Comparison of ENCODE assay signal across 17 mouse cellular contexts in the genomic region with DNA sequence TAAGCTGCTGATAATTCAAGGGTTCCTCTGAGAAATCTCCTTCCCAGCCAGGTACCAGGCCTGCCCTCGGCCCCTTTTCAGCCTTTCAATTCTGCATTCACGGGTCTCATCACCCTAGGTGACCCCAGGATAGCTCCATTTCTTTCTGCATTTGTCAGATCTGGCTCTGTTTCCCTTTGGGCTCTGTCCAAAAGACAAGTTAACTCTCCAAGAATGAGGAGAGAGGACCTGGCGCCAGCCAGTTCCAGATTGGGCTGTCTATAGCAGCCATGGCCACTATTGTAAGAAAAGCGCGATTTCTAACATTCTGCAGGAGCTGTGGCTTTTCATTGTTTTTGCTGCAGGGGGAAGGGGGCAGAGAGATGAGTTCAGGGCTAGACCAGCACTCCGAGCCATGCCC.
A peak's percentile ranks its signal among the peaks of the same experiment; 100 is the strongest.
DNase-seq lines count a peak whose midpoint lies in the region; ATAC-seq and TF ChIP-seq lines count a peak whose summit lies in the region.
"Had no signal": no experiment of that assay in that cellular context is flagged by ENCODE, and none has a peak within 500 bp of the region (broad histone marks: within the 10 kb centered on the region; RNA-seq: fewer than 3 reads in every experiment).

No protein-coding gene starts in this region.

- intact Hi-C loops in heart, postnatal 10 days (cut with DNase I): no loop called here
- intact Hi-C loops in gastrocnemius, postnatal 14 days (cut with DNase I; ENCODE audit: low total_unique reads): no loop called here

- H3K27me3 ChIP-seq in heart, embryonic 11.5 days (ENCODE audit: control insufficient read depth, insufficient read depth, low read length): peaks cover 24% of the 10 kb centered on the region
- H3K27me3 ChIP-seq in midbrain, postnatal 0 days (ENCODE audit: insufficient read depth, low read length): peaks cover 17% of the 10 kb centered on the region
- H3K27me3 ChIP-seq in midbrain, embryonic 11.5 days (ENCODE audit: control insufficient read depth, insufficient read depth, low read length): peaks cover 25% of the 10 kb centered on the region
- H3K27me3 ChIP-seq: CH12.LX had no signal

- H3K9me3 ChIP-seq in heart, embryonic 11.5 days (replicated peaks; ENCODE audit: control insufficient read depth, low read length): no peaks in the 10 kb centered on the region
- no peaks in the 10 kb centered on the region for H3K9me3 ChIP-seq in midbrain, postnatal 0 days (ENCODE audit: low read length)
- no peaks in the 10 kb centered on the region for H3K9me3 ChIP-seq in midbrain, embryonic 11.5 days (ENCODE audit: control insufficient read depth, low read length)
- H3K9me3 ChIP-seq: liver, embryonic 12.5 days; midbrain, embryonic 13.5 days had no signal

- peak; percentile 51 to 57 for DNase-seq in cerebellum, postnatal 14 days
- no peak for DNase-seq in cerebellum, adult 8-10 months
- DNase-seq in heart, postnatal 10 days: peak; percentile 45 to 55
- peak; percentile 41 for DNase-seq in midbrain, postnatal 0 days (ENCODE audit: low spot score)
- no peak for DNase-seq in midbrain, embryonic 11.5 days (ENCODE audit: low spot score, missing footprints)
- peak; percentile 41 for DNase-seq in gastrocnemius, postnatal 14 days
- DNase-seq in ovary, postnatal 14 days (ENCODE audit: low spot score): no peak
- DNase-seq: kidney, adult 11 months; kidney, postnatal 14 days; right cerebral cortex, adult 18-20 months had no signal

- no peak overlapping the region for H3K4me2 ChIP-seq in heart, embryonic 11.5 days
- no peak overlapping the region for H3K4me2 ChIP-seq in midbrain, postnatal 0 days (ENCODE audit: low read depth, low read length, poor library complexity, severe bottlenecking)
- no peak overlapping the region for H3K4me2 ChIP-seq in midbrain, embryonic 11.5 days
- H3K4me2 ChIP-seq: hindbrain, embryonic 14.5 days; liver, embryonic 12.5 days; midbrain, embryonic 13.5 days had no signal

- no peak overlapping the region for H3K9ac ChIP-seq in heart, embryonic 11.5 days (ENCODE audit: low read depth, low read length)
- no peak overlapping the region for H3K9ac ChIP-seq in midbrain, postnatal 0 days (replicated peaks; ENCODE audit: low read length, poor library complexity, severe bottlenecking)
- H3K9ac ChIP-seq in midbrain, embryonic 11.5 days (ENCODE audit: low read length): no peak overlapping the region
- H3K9ac ChIP-seq: hindbrain, embryonic 14.5 days; liver, embryonic 12.5 days; midbrain, embryonic 13.5 days had no signal

- H3K4me3 ChIP-seq in heart, embryonic 11.5 days (ENCODE audit: low read depth, low read length): no peak overlapping the region
- no peak overlapping the region for H3K4me3 ChIP-seq in midbrain, postnatal 0 days (ENCODE audit: low read depth, low read length)
- H3K4me3 ChIP-seq in midbrain, embryonic 11.5 days (ENCODE audit: low read depth, low read length): no peak overlapping the region
- H3K4me3 ChIP-seq: liver, embryonic 12.5 days; midbrain, embryonic 13.5 days; myocyte had no signal

- WGBS in heart, embryonic 11.5 days (ENCODE audit: insufficient replicate concordance): 40% methylated on average over 6 of the region's 6 CpGs
- WGBS in midbrain, postnatal 0 days: 38% methylated on average over 6 of the region's 6 CpGs
- WGBS in midbrain, embryonic 11.5 days: 34% methylated on average over 6 of the region's 6 CpGs

- no peak overlapping the region for H3K27ac ChIP-seq in heart, embryonic 11.5 days (ENCODE audit: low read depth, low read length)
- no peak overlapping the region for H3K27ac ChIP-seq in midbrain, postnatal 0 days (ENCODE audit: low read depth, low read length)
- H3K27ac ChIP-seq in midbrain, embryonic 11.5 days (ENCODE audit: low read depth, low read length): no peak overlapping the region
- H3K27ac ChIP-seq: hindbrain, embryonic 14.5 days; liver, embryonic 12.5 days; macrophage; midbrain, embryonic 13.5 days had no signal

- no peak for ATAC-seq in heart, embryonic 11.5 days (replicated peaks; ENCODE audit: insufficient number of reproducible peaks, low FRiP score, low TSS enrichment)
- no peak for ATAC-seq in midbrain, postnatal 0 days (ENCODE audit: low FRiP score)
- ATAC-seq in midbrain, embryonic 11.5 days (ENCODE audit: low FRiP score): no peak
- ATAC-seq: liver, embryonic 12.5 days; midbrain, embryonic 13.5 days had no signal

- no peak for TF ChIP-seq CTCF in midbrain, postnatal 0 days (IDR thresholded peaks at IDR 0.05)

- H3K4me1 ChIP-seq in heart, embryonic 11.5 days (ENCODE audit: control insufficient read depth, insufficient read depth, low read length): peaks cover 7% of the 10 kb centered on the region
- H3K4me1 ChIP-seq in midbrain, postnatal 0 days (ENCODE audit: insufficient read depth, low read length): peaks cover 7% of the 10 kb centered on the region; the same call in 1 of the 2 replicates
- peaks cover 6% of the 10 kb centered on the region for H3K4me1 ChIP-seq in midbrain, embryonic 11.5 days (ENCODE audit: control insufficient read depth, insufficient read depth, low read length)

- H3K36me3 ChIP-seq in heart, embryonic 11.5 days (ENCODE audit: control insufficient read depth, insufficient read depth, low read length): no peaks in the 10 kb centered on the region
- no peaks in the 10 kb centered on the region for H3K36me3 ChIP-seq in midbrain, postnatal 0 days (ENCODE audit: insufficient read depth, low read length)
- H3K36me3 ChIP-seq in midbrain, embryonic 11.5 days (ENCODE audit: control insufficient read depth, insufficient read depth, low read length): no peaks in the 10 kb centered on the region
- H3K36me3 ChIP-seq: liver, embryonic 12.5 days; midbrain, embryonic 13.5 days had no signal

Comparison
In these comparisons a context has a peak if more than half of its experiments do, and no peak if none do; other contexts are left out.
1. DNase-seq: peak in cerebellum, postnatal 14 days (2 of 2), heart, postnatal 10 days (2 of 2), midbrain, postnatal 0 days (single experiment) and gastrocnemius, postnatal 14 days (single experiment); none in cerebellum, adult 8-10 months (single experiment), midbrain, embryonic 11.5 days (single experiment) and ovary, postnatal 14 days (single experiment).